Mouse (Mus musculus): ENCODE measurements around the gene Klf16. TPM values are rescaled to one million over a fixed set of nuclear protein-coding genes. Genes with fewer than 3 reads are reported as not detected.

The Klf16 gene
- polyA plus RNA-seq, 1 experiment from 2014 or later, result 7.2 TPM

GRCm38 (mm10) chr10:80552364-80552763 is 24.8 kb downstream of the Klf16 start:
- DNase-seq (ENCODE audit: low spot score) (no peak), ATAC-seq (no peak)
- H3K4me1 ChIP-seq (ENCODE audit: insufficient read depth, low read depth, low read length), result no peaks in the 10 kb centered on the region
- WGBS, result 68% methylated on average over 9 of the region's 9 CpGs
- no peak overlapping the region for H3K27ac ChIP-seq (ENCODE audit: low read length)
- H3K4me2 ChIP-seq (replicated peaks; ENCODE audit: low read depth, low read length), result no peak overlapping the region
- H3K4me3 ChIP-seq (ENCODE audit: low read depth, low read length), result no peak overlapping the region
- H3K36me3 ChIP-seq (ENCODE audit: insufficient read depth, low read length), result peaks cover 8% of the 10 kb centered on the region; the same call in 1 of the 2 replicates
- TF ChIP-seq EP300 (IDR thresholded peaks at IDR 0.05) (no peak), CTCF (IDR thresholded peaks at IDR 0.05) (no peak)
- H3K9ac ChIP-seq (replicated peaks; ENCODE audit: low read depth), result no peak overlapping the region
- H3K27me3 ChIP-seq (replicated peaks; ENCODE audit: insufficient read depth, low read length), result no peaks in the 10 kb centered on the region
- H3K9me3 ChIP-seq (ENCODE audit: low read length), result no peaks in the 10 kb centered on the region

- DNase-seq (ENCODE audit: low spot score) (no peak), ATAC-seq (no peak)
- Histone ChIP-seq H3K36me3 (ENCODE audit: insufficient read depth, low read length) (peaks cover 31% of the 10 kb centered on the region; the same call in 1 of the 2 replicates), H3K27me3 (replicated peaks; ENCODE audit: insufficient read depth, low read length) (no peaks in the 10 kb centered on the region), H3K4me2 (replicated peaks; ENCODE audit: low read depth, low read length) (no peak overlapping the region), H3K9me3 (ENCODE audit: low read length) (no peaks in the 10 kb centered on the region), H3K9ac (replicated peaks; ENCODE audit: low read depth) (no peak overlapping the region), H3K4me3 (ENCODE audit: low read depth, low read length) (no peak overlapping the region), H3K4me1 (ENCODE audit: insufficient read depth, low read depth, low read length) (no peaks in the 10 kb centered on the region), H3K27ac (ENCODE audit: low read length) (no peak overlapping the region)
- WGBS, result 86% methylated on average over 18 of the region's 21 CpGs
- no peak for TF ChIP-seq CTCF (IDR thresholded peaks at IDR 0.05)
- TF ChIP-seq EP300 (IDR thresholded peaks at IDR 0.05), result no peak
Observed at GRCm38 (mm10) chr10:80549279-80549678, 27.8 kb downstream of the Klf16 start.

GRCm38 (mm10) chr10:80548428-80549006 is 28.6 kb downstream of the Klf16 start:
- Histone ChIP-seq H3K4me1 (ENCODE audit: insufficient read depth, low read depth, low read length) (no peaks in the 10 kb centered on the region), H3K27me3 (replicated peaks; ENCODE audit: insufficient read depth, low read length) (no peaks in the 10 kb centered on the region), H3K4me2 (replicated peaks; ENCODE audit: low read depth, low read length) (no peak overlapping the region), H3K36me3 (ENCODE audit: insufficient read depth, low read length) (peaks cover 37% of the 10 kb centered on the region; the same call in 1 of the 2 replicates), H3K9me3 (ENCODE audit: low read length) (no peaks in the 10 kb centered on the region), H3K4me3 (ENCODE audit: low read depth, low read length) (no peak overlapping the region), H3K27ac (ENCODE audit: low read length) (no peak overlapping the region), H3K9ac (replicated peaks; ENCODE audit: low read depth) (no peak overlapping the region)
- peak; percentile 67 for DNase-seq (ENCODE audit: low spot score)
- peak; percentile 76 for ATAC-seq
- TF ChIP-seq EP300 (IDR thresholded peaks at IDR 0.05) (no peak), CTCF (IDR thresholded peaks at IDR 0.05) (peak; percentile 90)
- WGBS, result 75% methylated on average over 10 of the region's 10 CpGs

- 88% methylated on average over 15 of the region's 15 CpGs for whole genome bisulfite sequencing
- no peak for ATAC-seq
- Histone ChIP-seq H3K36me3 (ENCODE audit: insufficient read depth, low read length) (peaks cover 43% of the 10 kb centered on the region), H3K9ac (replicated peaks; ENCODE audit: low read depth) (no peak overlapping the region), H3K27ac (ENCODE audit: low read length) (no peak overlapping the region), H3K4me3 (ENCODE audit: low read depth, low read length) (no peak overlapping the region), H3K4me2 (replicated peaks; ENCODE audit: low read depth, low read length) (no peak overlapping the region), H3K9me3 (ENCODE audit: low read length) (no peaks in the 10 kb centered on the region), H3K4me1 (ENCODE audit: insufficient read depth, low read depth, low read length) (no peaks in the 10 kb centered on the region), H3K27me3 (replicated peaks; ENCODE audit: insufficient read depth, low read length) (no peaks in the 10 kb centered on the region)
- TF ChIP-seq CTCF (IDR thresholded peaks at IDR 0.05) (no peak), EP300 (IDR thresholded peaks at IDR 0.05) (no peak)
- DNase-seq (ENCODE audit: low spot score), result no peak
Observed at GRCm38 (mm10) chr10:80547539-80547938, 29.6 kb downstream of the Klf16 start.

GRCm38 (mm10) chr10:80546945-80547344 is 30.2 kb downstream of the Klf16 start:
- TF ChIP-seq EP300 (IDR thresholded peaks at IDR 0.05) (no peak), CTCF (IDR thresholded peaks at IDR 0.05) (no peak)
- Histone ChIP-seq H3K4me1 (ENCODE audit: insufficient read depth, low read depth, low read length) (no peaks in the 10 kb centered on the region), H3K27me3 (replicated peaks; ENCODE audit: insufficient read depth, low read length) (no peaks in the 10 kb centered on the region), H3K4me2 (replicated peaks; ENCODE audit: low read depth, low read length) (no peak overlapping the region), H3K36me3 (ENCODE audit: insufficient read depth, low read length) (peaks cover 43% of the 10 kb centered on the region), H3K27ac (ENCODE audit: low read length) (no peak overlapping the region), H3K9me3 (ENCODE audit: low read length) (no peaks in the 10 kb centered on the region), H3K9ac (replicated peaks; ENCODE audit: low read depth) (no peak overlapping the region), H3K4me3 (ENCODE audit: low read depth, low read length) (no peak overlapping the region)
- DNase-seq (ENCODE audit: low spot score) (no peak), ATAC-seq (no peak)
- 95% methylated on average over 4 of the region's 4 CpGs for WGBS

- ATAC-seq (no peak), DNase-seq (ENCODE audit: low spot score) (no peak)
- TF ChIP-seq CTCF (IDR thresholded peaks at IDR 0.05), result no peak
- no peak for TF ChIP-seq EP300 (IDR thresholded peaks at IDR 0.05)
- H3K4me1 ChIP-seq (ENCODE audit: insufficient read depth, low read depth, low read length), result no peaks in the 10 kb centered on the region
- WGBS, result 83% methylated on average over 8 of the region's 8 CpGs
- H3K36me3 ChIP-seq (ENCODE audit: insufficient read depth, low read length), result peaks cover 43% of the 10 kb centered on the region
- no peak overlapping the region for H3K9ac ChIP-seq (replicated peaks; ENCODE audit: low read depth)
- no peak overlapping the region for H3K27ac ChIP-seq (ENCODE audit: low read length)
- H3K27me3 ChIP-seq (replicated peaks; ENCODE audit: insufficient read depth, low read length), result no peaks in the 10 kb centered on the region
- no peak overlapping the region for H3K4me3 ChIP-seq (ENCODE audit: low read depth, low read length)
- no peak overlapping the region for H3K4me2 ChIP-seq (replicated peaks; ENCODE audit: low read depth, low read length)
- H3K9me3 ChIP-seq (ENCODE audit: low read length), result no peaks in the 10 kb centered on the region
Observed at GRCm38 (mm10) chr10:80545590-80545989, 31.5 kb downstream of the Klf16 start.

GRCm38 (mm10) chr10:80543873-80544272 is 33.2 kb downstream of the Klf16 start:
- 93% methylated on average over 14 of the region's 14 CpGs for WGBS
- no peak overlapping the region for H3K27ac ChIP-seq (ENCODE audit: low read length)
- no peaks in the 10 kb centered on the region for H3K9me3 ChIP-seq (ENCODE audit: low read length)
- no peaks in the 10 kb centered on the region for H3K4me1 ChIP-seq (ENCODE audit: insufficient read depth, low read depth, low read length)
- no peak for ATAC-seq
- H3K36me3 ChIP-seq (ENCODE audit: insufficient read depth, low read length), result peaks cover 35% of the 10 kb centered on the region
- H3K9ac ChIP-seq (replicated peaks; ENCODE audit: low read depth), result no peak overlapping the region
- no peak overlapping the region for H3K4me2 ChIP-seq (replicated peaks; ENCODE audit: low read depth, low read length)
- TF ChIP-seq EP300 (IDR thresholded peaks at IDR 0.05) (no peak), CTCF (IDR thresholded peaks at IDR 0.05) (no peak)
- H3K4me3 ChIP-seq (ENCODE audit: low read depth, low read length), result no peak overlapping the region
- DNase-seq (ENCODE audit: low spot score), result no peak
- no peaks in the 10 kb centered on the region for H3K27me3 ChIP-seq (replicated peaks; ENCODE audit: insufficient read depth, low read length)

All from lung, postnatal 0 days (tissue).